Mouse (Mus musculus) forebrain, postnatal 0 days (tissue): ENCODE data around the gene Zbtb16. TPM values are rescaled to one million over a fixed set of nuclear protein-coding genes. Genes with fewer than 3 reads are reported as not detected.
A peak's percentile ranks its signal among the peaks of the same experiment; 100 is the strongest.

Source experiments
- ATAC-seq: fragments of 200-750 bp; cut with Nextera tagmentation; 2 replicates; pipeline ENCODE4 v1.8.0; 2017; ENCODE audit warnings: mild to moderate bottlenecking, moderate library complexity
- DNase-seq: peaks from one replicate; pipeline ENCODE4 v3.0.0-alpha.2; 2015
- H3K27ac ChIP-seq: fragments of 300-500 bp; sonication (generic); 2 replicates; pipeline ENCODE4 v1.5.1; 2014; ENCODE audit warnings: low read depth, mild to moderate bottlenecking, antibody characterized with exemption, low read length, moderate library complexity, mixed read lengths
- H3K27me3 ChIP-seq: fragments of 300-500 bp; sonication (generic); 2 replicates; pipeline ENCODE4 v1.6.1; 2014; ENCODE audit warnings: mild to moderate bottlenecking, low read length, mixed read lengths; ENCODE audit not compliant: insufficient read depth
- H3K36me3 ChIP-seq: fragments of 300-500 bp; sonication (generic); 2 replicates; pipeline ENCODE4 v1.6.1; 2014; ENCODE audit warnings: mild to moderate bottlenecking, moderate library complexity; ENCODE audit not compliant: insufficient read depth
- H3K4me1 ChIP-seq: fragments of 300-500 bp; sonication (generic); 2 replicates; pipeline ENCODE4 v1.6.1; 2014; ENCODE audit warnings: antibody characterized with exemption; ENCODE audit not compliant: insufficient read depth
- H3K4me2 ChIP-seq: fragments of 300-500 bp; sonication (generic); 2 replicates; pipeline ENCODE4 v1.6.1; 2014; ENCODE audit warnings: low read depth, mild to moderate bottlenecking, moderate library complexity
- H3K4me3 ChIP-seq: fragments of 300-500 bp; sonication (generic); 2 replicates; pipeline ENCODE4 v1.5.1; 2014; ENCODE audit warnings: low read depth, low read length, mixed read lengths
- H3K9ac ChIP-seq: fragments of 300-500 bp; sonication (generic); 2 replicates; pipeline ENCODE4 v1.6.1; 2014; ENCODE audit warnings: mild to moderate bottlenecking
- H3K9me3 ChIP-seq: fragments of 300-500 bp; sonication (generic); 2 replicates; pipeline ENCODE4 v1.6.1; 2016; ENCODE audit warnings: low read length
- CTCF ChIP-seq: sonication (generic); IDR thresholded peaks from 2 replicates; pipeline ENCODE4 v1.5.1; 2016; ENCODE audit warnings: antibody characterized with exemption, control low read depth, low read depth
- WGBS: fragments of 180-500 bp; shearing (Covaris S2); extraction: QIAGEN DNeasy Blood & Tissue Kit; methylation state at CpG from one replicate; pipeline ENCODE4 v1.1.7; 2014; 5-methylcytosine and 5-hydroxymethylcytosine counted together
- polyA plus RNA-seq: library from polyadenylated mRNA; unstranded; fragments of >200 nt; fragmentation: Nextera tagmentation; extraction: Ambion mirVana; gene quantifications from 2 replicates; pipeline ENCODE4 v1.2.1, GENCODE M21; 2015
- total RNA-seq: library from RNA; depleted of rRNA; stranded (reverse); fragments of >200 nt; gene quantifications from 2 replicates; pipeline ENCODE4 v1.2.3, GENCODE M21; 2014; rRNA removed

The Zbtb16 gene
- total RNA-seq: 8.2 and 12.6 TPM in 2 replicates
- polyA plus RNA-seq: 4.7 and 6.8 TPM in 2 replicates

GRCm38 (mm10) chr9:48835631-48836565, at the start of gene Zbtb16:
TSS of gene Zbtb16 (minus strand) at chr9:48836222.
- WGBS: 1% methylated on average over 70 of the region's 78 CpGs
- peak within 1 kb of the TSS; percentile 57 for H3K27ac ChIP-seq
- TF ChIP-seq CTCF: no peak; the same call in none of the 2 replicates

GRCm38 (mm10) chr9:48872896-48873295, 36.9 kb upstream of the Zbtb16 start:
- TF ChIP-seq CTCF: no peak
- H3K4me1 ChIP-seq: no peaks in the 10 kb centered on the region
- no peaks in the 10 kb centered on the region for H3K9me3 ChIP-seq
- no peak overlapping the region for H3K27ac ChIP-seq
- no peak overlapping the region for H3K4me2 ChIP-seq
- no peak overlapping the region for H3K4me3 ChIP-seq
- no peak for DNase-seq
- no peak for ATAC-seq
- no peak overlapping the region for H3K9ac ChIP-seq
- no peaks in the 10 kb centered on the region for H3K36me3 ChIP-seq
- H3K27me3 ChIP-seq: no peaks in the 10 kb centered on the region
- 79% methylated on average over 8 of the region's 8 CpGs for WGBS

More at GRCm38 (mm10) chr9:48835631-48836565, at the start of gene Zbtb16:
- Histone ChIP-seq H3K4me2 (peak within 1 kb of the TSS; percentile 99), H3K27me3 (peaks cover 16% of the 10 kb centered on the region), H3K4me1 (peaks cover 14% of the 10 kb centered on the region), H3K36me3 (0 out of 2 replicates have a peak, but pooled peaks cover 5% of the 10 kb centered on the region), H3K4me3 (peak within 1 kb of the TSS; percentile 59), H3K9ac (peak within 1 kb of the TSS; percentile 65), H3K9me3 (no peaks in the 10 kb centered on the region)
- ATAC-seq (peak; percentile 87), DNase-seq (peak; percentile 81)

GRCm38 (mm10) chr9:48866523-48867121, 30.6 kb upstream of the Zbtb16 start:
- ATAC-seq (no peak), DNase-seq (no peak)
- Histone ChIP-seq H3K9me3 (no peaks in the 10 kb centered on the region), H3K9ac (no peak overlapping the region), H3K4me1 (no peaks in the 10 kb centered on the region), H3K36me3 (no peaks in the 10 kb centered on the region), H3K27ac (no peak overlapping the region), H3K4me3 (no peak overlapping the region), H3K4me2 (no peak overlapping the region), H3K27me3 (no peaks in the 10 kb centered on the region)
- WGBS: 20% methylated on average over 12 of the region's 12 CpGs
- TF ChIP-seq CTCF: no peak; the same call in 1 of the 2 replicates

DNA sequence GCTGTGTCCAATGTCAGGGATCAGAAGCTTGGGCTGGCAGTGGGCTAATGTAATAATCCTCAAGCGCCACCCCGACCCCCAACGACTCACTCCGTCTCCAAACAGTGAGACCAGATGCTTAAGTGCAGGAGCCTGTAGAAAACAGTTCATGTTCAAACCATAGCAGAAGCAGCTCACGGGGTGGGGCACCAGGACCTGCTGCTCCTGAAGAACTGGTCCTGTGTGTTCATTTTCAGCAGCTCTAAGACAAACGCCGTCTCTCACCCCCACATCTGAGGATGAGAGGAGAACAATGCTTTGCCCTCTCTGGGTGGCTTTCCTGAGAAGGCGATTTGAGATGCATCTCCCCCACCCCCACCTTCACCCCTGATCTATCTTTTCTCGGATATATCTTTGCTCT, 29.2 kb upstream of the Zbtb16 start:
- Histone ChIP-seq H3K27ac (no peak overlapping the region), H3K4me2 (no peak overlapping the region), H3K36me3 (no peaks in the 10 kb centered on the region), H3K27me3 (no peaks in the 10 kb centered on the region), H3K9ac (no peak overlapping the region), H3K4me3 (no peak overlapping the region), H3K9me3 (no peaks in the 10 kb centered on the region), H3K4me1 (no peaks in the 10 kb centered on the region)
- ATAC-seq (no peak), DNase-seq (no peak)
- TF ChIP-seq CTCF: no peak
- WGBS: 43% methylated on average over 9 of the region's 9 CpGs

- Histone ChIP-seq H3K9me3 (no peaks in the 10 kb centered on the region), H3K27me3 (no peaks in the 10 kb centered on the region), H3K4me1 (no peaks in the 10 kb centered on the region), H3K4me2 (no peak overlapping the region), H3K27ac (no peak overlapping the region), H3K36me3 (no peaks in the 10 kb centered on the region), H3K9ac (no peak overlapping the region), H3K4me3 (no peak overlapping the region)
- WGBS: 80% methylated on average over 10 of the region's 10 CpGs
- no peak for ATAC-seq
- no peak for DNase-seq
- TF ChIP-seq CTCF: no peak
Observed at GRCm38 (mm10) chr9:48861481-48861880, 25.5 kb upstream of the Zbtb16 start.

DNA sequence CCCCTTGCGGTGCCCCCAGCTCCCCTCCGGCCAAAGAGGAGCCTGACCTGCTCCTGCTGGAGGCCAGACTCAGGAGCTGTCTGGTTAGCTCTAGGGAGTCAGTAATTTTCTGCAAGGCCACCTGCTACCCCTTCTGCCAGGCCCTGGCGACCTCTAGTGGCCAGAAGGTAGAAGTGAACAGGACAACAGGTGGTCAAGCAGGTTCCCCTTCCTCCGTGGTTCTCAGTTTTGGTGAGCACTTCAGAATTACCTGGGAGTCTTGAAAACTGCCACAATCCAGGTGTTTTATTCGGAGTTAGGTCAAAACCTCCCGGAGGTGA, 24.5 kb upstream of the Zbtb16 start:
- DNase-seq (peak; percentile 76), ATAC-seq (peak; percentile 61)
- no peaks in the 10 kb centered on the region for H3K4me1 ChIP-seq
- no peak overlapping the region for H3K4me2 ChIP-seq
- no peak overlapping the region for H3K9ac ChIP-seq
- H3K9me3 ChIP-seq: no peaks in the 10 kb centered on the region
- under 1% methylated on average over 6 of the region's 6 CpGs for WGBS
- H3K27ac ChIP-seq: no peak overlapping the region
- peak; percentile 94 for TF ChIP-seq CTCF
- no peak overlapping the region for H3K4me3 ChIP-seq
- H3K36me3 ChIP-seq: no peaks in the 10 kb centered on the region
- H3K27me3 ChIP-seq: no peaks in the 10 kb centered on the region
